Comparison of ENCODE assay signal across 11 mouse cellular contexts in the genomic region with DNA sequence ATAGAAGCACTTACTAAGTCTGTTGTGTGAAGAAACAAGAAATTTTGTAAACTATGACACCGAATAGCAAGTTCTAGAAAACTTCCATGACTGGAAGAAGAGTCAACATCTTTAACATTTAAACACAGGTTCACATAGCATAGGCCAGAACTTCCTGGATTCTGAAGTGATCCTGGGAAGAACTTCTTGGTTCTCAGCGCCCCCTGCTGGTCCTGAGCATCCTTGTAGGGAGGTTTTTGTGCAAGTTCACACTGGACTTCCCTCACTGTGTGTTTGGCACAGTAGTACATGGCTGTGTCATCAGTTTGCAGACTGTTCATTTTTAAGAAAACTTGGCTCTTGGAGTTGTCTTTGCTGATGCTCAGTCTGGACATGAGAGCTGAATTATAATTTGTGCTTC.
DNase-seq lines count a peak whose midpoint lies in the region; ATAC-seq lines count a peak whose summit lies in the region.
"Had no signal": no experiment of that assay in that cellular context is flagged by ENCODE, and none has a peak within 500 bp of the region (broad histone marks: within the 10 kb centered on the region; RNA-seq: fewer than 3 reads in every experiment).

No protein-coding gene starts in this region.

- H3K9me3 ChIP-seq in forebrain, embryonic 16.5 days (ENCODE audit: control insufficient read depth, low read length), result peaks cover 20% of the 10 kb centered on the region
- peaks cover 6% of the 10 kb centered on the region; the same call in 1 of the 2 replicates for H3K9me3 ChIP-seq in midbrain, embryonic 11.5 days (ENCODE audit: control insufficient read depth, low read length)

- H3K9ac ChIP-seq in forebrain, embryonic 16.5 days (replicated peaks; ENCODE audit: low read depth, low read length), result no peak overlapping the region
- H3K9ac ChIP-seq in midbrain, embryonic 11.5 days (ENCODE audit: low read length), result no peak overlapping the region
- H3K9ac ChIP-seq: embryonic facial prominence, embryonic 12.5 days had no signal

- 24% methylated on average over 2 of the region's 2 CpGs for WGBS in forebrain, embryonic 16.5 days
- 20% methylated on average over 2 of the region's 2 CpGs for WGBS in midbrain, embryonic 11.5 days

- H3K4me3 ChIP-seq in forebrain, embryonic 16.5 days (replicated peaks; ENCODE audit: low read length), result no peak overlapping the region
- no peak overlapping the region for H3K4me3 ChIP-seq in midbrain, embryonic 11.5 days (ENCODE audit: low read depth, low read length)
- H3K4me3 ChIP-seq: embryonic facial prominence, embryonic 12.5 days had no signal

- H3K4me2 ChIP-seq in forebrain, embryonic 16.5 days (ENCODE audit: low read length), result no peak overlapping the region
- no peak overlapping the region for H3K4me2 ChIP-seq in midbrain, embryonic 11.5 days
- H3K4me2 ChIP-seq: embryonic facial prominence, embryonic 12.5 days had no signal

- no peaks in the 10 kb centered on the region for H3K4me1 ChIP-seq in forebrain, embryonic 16.5 days (replicated peaks; ENCODE audit: control insufficient read depth, insufficient read depth, low read length)
- no peaks in the 10 kb centered on the region for H3K4me1 ChIP-seq in midbrain, embryonic 11.5 days (ENCODE audit: control insufficient read depth, insufficient read depth, low read length)
- H3K4me1 ChIP-seq: embryonic facial prominence, embryonic 12.5 days had no signal

- no peaks in the 10 kb centered on the region for H3K27me3 ChIP-seq in forebrain, embryonic 16.5 days (replicated peaks; ENCODE audit: control insufficient read depth, insufficient read depth, low read length)
- no peaks in the 10 kb centered on the region for H3K27me3 ChIP-seq in midbrain, embryonic 11.5 days (ENCODE audit: control insufficient read depth, insufficient read depth, low read length)
- H3K27me3 ChIP-seq: embryonic facial prominence, embryonic 12.5 days had no signal

- no peak overlapping the region for H3K27ac ChIP-seq in forebrain, embryonic 16.5 days (ENCODE audit: low read length)
- no peak overlapping the region for H3K27ac ChIP-seq in midbrain, embryonic 11.5 days (ENCODE audit: low read depth, low read length)
- H3K27ac ChIP-seq: embryonic facial prominence, embryonic 12.5 days; macrophage had no signal

- H3K36me3 ChIP-seq in forebrain, embryonic 16.5 days (ENCODE audit: control insufficient read depth, insufficient read depth), result no peaks in the 10 kb centered on the region
- no peaks in the 10 kb centered on the region for H3K36me3 ChIP-seq in midbrain, embryonic 11.5 days (ENCODE audit: control insufficient read depth, insufficient read depth, low read length)
- H3K36me3 ChIP-seq: embryonic facial prominence, embryonic 12.5 days; G1E had no signal

- ATAC-seq in forebrain, embryonic 16.5 days, result no peak
- no peak for ATAC-seq in midbrain, embryonic 11.5 days (ENCODE audit: low FRiP score)

- peak; percentile 25 for DNase-seq in embryo, embryonic 10 days (ENCODE audit: low spot score)
- no peak for DNase-seq in embryo, embryonic 9.5 days (ENCODE audit: extremely low spot score)
- peak; percentile 5 for DNase-seq in right cerebral cortex, postnatal 14 days
- no peak for DNase-seq in right cerebral cortex, postnatal 25 days
- peak; percentile 18 for DNase-seq in embryo, embryonic 11 days
- peak; percentile 46 for DNase-seq in thymus, postnatal 14 days
- no peak for DNase-seq in midbrain, embryonic 11.5 days (ENCODE audit: low spot score, missing footprints)

Comparison
In these comparisons a context has a peak if more than half of its experiments do, and no peak if none do; other contexts are left out.
1. DNase-seq: peak in embryo, embryonic 10 days (single experiment), right cerebral cortex, postnatal 14 days (single experiment), embryo, embryonic 11 days (single experiment) and thymus, postnatal 14 days (single experiment); none in embryo, embryonic 9.5 days (single experiment), right cerebral cortex, postnatal 25 days (single experiment) and midbrain, embryonic 11.5 days (single experiment).